Mouse (Mus musculus) CH12.LX (cell line): Measurements from ENCODE around the gene Nmral1. TPM values are rescaled to one million over a fixed set of nuclear protein-coding genes. Genes with fewer than 3 reads are reported as not detected.
"Not testable (repeated sequence)": the region's sequence is repeated elsewhere in the genome, so short reads cannot be mapped to it uniquely, and the experiment has no call there.

Experiments used
- DNase-seq: peaks from one replicate; pipeline ENCODE4 v3.0.0-alpha.2; 2013; ENCODE audit errors: extremely low read depth
- H3K27ac ChIP-seq: 2 replicates; pipeline ENCODE4 v1.5.1; 2012; ENCODE audit warnings: low read depth, mild to moderate bottlenecking, control low read depth, moderate library complexity; ENCODE audit not compliant: insufficient read depth
- H3K27me3 ChIP-seq: replicated peaks from 2 replicates; pipeline ENCODE3; 2012; ENCODE audit warnings: inconsistent platforms
- H3K36me3 ChIP-seq, 2 experiments: replicated peaks in 1 of 2; 2 replicates each; pipeline versions ENCODE3 to v1.6.1; 2012; ENCODE audit warnings: inconsistent platforms in 1 of 2, low read length in 1 of 2, mild to moderate bottlenecking in 1 of 2, mixed read lengths in 1 of 2, moderate library complexity in 1 of 2; ENCODE audit not compliant: control insufficient read depth in 1 of 2, insufficient read depth in 1 of 2
- H3K4me1 ChIP-seq, 2 experiments: 2 replicates each; pipeline ENCODE4 v1.6.1; 2012; ENCODE audit warnings: inconsistent platforms in 1 of 2, moderate library complexity in 1 of 2; ENCODE audit not compliant: insufficient read depth in 2 of 2, control insufficient read depth in 1 of 2
- H3K4me2 ChIP-seq: 2 replicates; pipeline ENCODE4 v1.6.1; 2012; ENCODE audit warnings: low read depth, mild to moderate bottlenecking, control low read depth; ENCODE audit not compliant: poor library complexity, insufficient read depth, severe bottlenecking
- H3K4me3 ChIP-seq, 3 experiments: fragments of 150-350 bp in 1 of 3; sonication (generic) in 1 of 3; replicated peaks in 1 of 3; 2 replicates each; pipeline versions ENCODE3 to v1.5.1; 2011 to 2012; ENCODE audit warnings: low read depth in 2 of 3, low read length in 2 of 3, mild to moderate bottlenecking in 2 of 3, moderate library complexity in 2 of 3, control low read depth in 1 of 3, improper control_type of control experiment in 1 of 3, inconsistent platforms in 1 of 3, mixed read lengths in 1 of 3; ENCODE audit not compliant: poor library complexity in 1 of 3
- H3K79me2 ChIP-seq: replicated peaks from 2 replicates; pipeline ENCODE4 v1.6.1; 2012; ENCODE audit warnings: mild to moderate bottlenecking, moderate library complexity; ENCODE audit not compliant: control insufficient read depth, poor library complexity, insufficient read depth, severe bottlenecking; ENCODE audit errors: extremely low read depth
- H3K9ac ChIP-seq: 2 replicates; pipeline ENCODE4 v1.6.1; 2012; ENCODE audit warnings: low read depth, mild to moderate bottlenecking, control low read depth, moderate library complexity; ENCODE audit not compliant: insufficient read depth
- H3K9me3 ChIP-seq: replicated peaks from 2 replicates; pipeline ENCODE3; 2012; ENCODE audit warnings: low read length, inconsistent platforms, mixed read lengths
- BHLHE40 ChIP-seq: IDR thresholded peaks from 2 replicates; pipeline ENCODE4 v1.6.1; 2011; ENCODE audit warnings: mild to moderate bottlenecking, low read depth, low read length, improper control_type of control experiment
- CHD1 ChIP-seq: IDR thresholded peaks from 2 replicates; pipeline ENCODE4 v1.6.1; 2012; ENCODE audit warnings: low read depth, low read length, improper control_type of control experiment, inconsistent platforms
- CTCF ChIP-seq, 2 experiments: IDR thresholded peaks in 1 of 2; conservative IDR thresholded peaks in 1 of 2; 2 replicates each; pipeline ENCODE4 v1.5.1; 2011 to 2012; ENCODE audit warnings: low read depth in 2 of 2, low read length in 2 of 2, improper control_type of control experiment in 1 of 2, inconsistent platforms in 1 of 2, mild to moderate bottlenecking in 1 of 2, moderate library complexity in 1 of 2
- GABPA ChIP-seq: IDR thresholded peaks from 2 replicates; pipeline ENCODE4 v1.6.1; 2012; ENCODE audit warnings: low read depth, low read length, improper control_type of control experiment, inconsistent platforms; ENCODE audit not compliant: insufficient replicate concordance
- HCFC1 ChIP-seq: IDR thresholded peaks from 2 replicates; pipeline ENCODE4 v1.6.1; 2012; ENCODE audit warnings: low read depth, mild to moderate bottlenecking, inconsistent platforms, low read length, improper control_type of control experiment
- IRF4 ChIP-seq: IDR thresholded peaks from 2 replicates; pipeline ENCODE4 v1.6.1; 2014; ENCODE audit warnings: low read depth, mild to moderate bottlenecking, inconsistent platforms, low read length, improper control_type of control experiment
- JUND ChIP-seq: conservative IDR thresholded peaks from 2 replicates; pipeline ENCODE4 v1.6.1; 2011; ENCODE audit warnings: low read depth, low read length, improper control_type of control experiment
- PAX5 ChIP-seq: IDR thresholded peaks from 2 replicates; pipeline ENCODE4 v1.6.1; 2012; ENCODE audit warnings: low read length, inconsistent platforms, mixed read lengths
- RAD21 ChIP-seq: IDR thresholded peaks from 2 replicates; pipeline ENCODE4 v1.6.1; 2011; ENCODE audit warnings: low read depth, mild to moderate bottlenecking, low read length, improper control_type of control experiment, moderate library complexity
- RCOR1 ChIP-seq: conservative IDR thresholded peaks from 2 replicates; pipeline ENCODE4 v1.6.1; 2012; ENCODE audit warnings: low read depth, mild to moderate bottlenecking, inconsistent platforms, low read length, improper control_type of control experiment
- SMC3 ChIP-seq: IDR thresholded peaks from 2 replicates; pipeline ENCODE4 v1.6.1; 2011; ENCODE audit warnings: low read depth, low read length, improper control_type of control experiment
- TCF12 ChIP-seq: IDR thresholded peaks from 2 replicates; pipeline ENCODE4 v1.6.1; 2014; ENCODE audit warnings: low read depth, mild to moderate bottlenecking, inconsistent platforms, low read length, improper control_type of control experiment
- UBTF ChIP-seq: IDR thresholded peaks from 2 replicates; pipeline ENCODE4 v1.6.1; 2012; ENCODE audit warnings: low read depth, mild to moderate bottlenecking, inconsistent platforms, low read length, improper control_type of control experiment, moderate library complexity
- ZMIZ1 ChIP-seq: IDR thresholded peaks from 2 replicates; pipeline ENCODE4 v1.6.1; 2012; ENCODE audit warnings: low read depth, mild to moderate bottlenecking, inconsistent platforms, low read length, improper control_type of control experiment
- dilution Hi-C: fragments of 300-500 bp; cut with MboI; formaldehyde crosslinking; loops from 2 replicates; pipeline ENCODE4 v1.14.3; 2020; ENCODE audit warnings: low sequenced_read_pairs; ENCODE audit not compliant: extremely low pct_unique_long_range_greater_than_20kb, extremely low pct_ligation_motif_present
- in situ Hi-C: fragments of 300-500 bp; cut with MboI; formaldehyde crosslinking; loops from 3 replicates; pipeline ENCODE4 v1.14.3; 2019; ENCODE audit warnings: low sequenced_read_pairs, low pct_ligation_motif_present, low pct_unique_long_range_greater_than_20kb, mixed read lengths
- polyA plus RNA-seq: library from polyadenylated mRNA; unstranded; fragments of >175 nt; gene quantifications from 2 replicates; pipeline ENCODE4 v1.2.1, GENCODE M21; 2012; ENCODE audit warnings: low read depth; ENCODE audit not compliant: insufficient read length
- total RNA-seq, 2 experiments: library from RNA; depleted of rRNA; stranded (reverse); fragments of 300-350 nt in 1 of 2; fragments of >200 nt in 1 of 2; gene quantifications; 2 replicates each; pipeline ENCODE4 v1.2.3; 2012 to 2014

Gene Nmral1
- total and polyA plus RNA-seq, 3 experiments, result 2.4 to 20.0 (median 3.2) TPM

GRCm38 (mm10) chr16:4702646-4703045 lies 16.5 kb downstream of the Nmral1 start:
- Histone ChIP-seq H3K4me1 (peaks cover 3 to 6% of the 10 kb centered on the region in 2 experiments; a peak in 2 of 4 replicates), H3K4me2 (no peak overlapping the region), H3K27ac (peak overlapping the region; percentile 31; the same call in 1 of the 2 replicates), H3K9ac (no peak overlapping the region), H3K79me2 (no peaks in the 10 kb centered on the region)
- in situ Hi-C loops (no loop called here), dilution Hi-C loops (no loop called here)
- TF ChIP-seq CHD1, result peak; percentile 100
- TF ChIP-seq RAD21, result no peak
- TF ChIP-seq RCOR1, result no peak
- TF ChIP-seq CTCF (conservative IDR thresholded peaks at IDR 0.05 in 1 of 2, IDR thresholded peaks at IDR 0.05 in 1 of 2; ENCODE audit: low read depth in 2 of 2, low read length in 2 of 2), result no peak
- TF ChIP-seq BHLHE40, result peak; percentile 74; the same call in 1 of the 2 replicates
- no peak for TF ChIP-seq UBTF
- no peak for TF ChIP-seq GABPA
- TF ChIP-seq IRF4, result peak; percentile 38; the same call in 1 of the 2 replicates
- peak; percentile 45; the same call in 1 of the 2 replicates for TF ChIP-seq TCF12
- TF ChIP-seq, all 38 proteins: peak for 4
- no peak overlapping the region for H3K4me3 ChIP-seq
- no peaks in the 10 kb centered on the region for H3K9me3 ChIP-seq
- no peak for DNase-seq
- no peaks in the 10 kb centered on the region for H3K27me3 ChIP-seq
- H3K36me3 ChIP-seq, result peaks cover 84 to 97% of the 10 kb centered on the region in 2 experiments

- in situ Hi-C loops (no loop called here), dilution Hi-C loops (no loop called here)
- Histone ChIP-seq H3K4me3 (no peak overlapping the region), H3K27ac (no peak overlapping the region), H3K9ac (no peak overlapping the region), H3K9me3 (no peaks in the 10 kb centered on the region), H3K79me2 (no peaks in the 10 kb centered on the region), H3K4me1 (peaks cover 3 to 6% of the 10 kb centered on the region in 2 experiments; a peak in 2 of 4 replicates), H3K36me3 (peaks cover 83 to 95% of the 10 kb centered on the region in 2 experiments), H3K4me2 (no peak overlapping the region), H3K27me3 (no peaks in the 10 kb centered on the region)
- no peak for TF ChIP-seq RCOR1
- no peak for TF ChIP-seq GABPA
- TF ChIP-seq JUND, result no peak
- no peak for TF ChIP-seq CTCF (conservative IDR thresholded peaks at IDR 0.05 in 1 of 2, IDR thresholded peaks at IDR 0.05 in 1 of 2; ENCODE audit: low read depth in 2 of 2, low read length in 2 of 2)
- no peak for TF ChIP-seq PAX5
- TF ChIP-seq HCFC1, result no peak
- no peak for TF ChIP-seq ZMIZ1
- no peak for DNase-seq
Observed at GRCm38 (mm10) chr16:4701211-4701610, 17.9 kb downstream of the Nmral1 start.

- not testable (repeated sequence) for H3K4me2 ChIP-seq
Observed at GRCm38 (mm10) chr16:4689371-4689770, 29.8 kb downstream of the Nmral1 start.

More at GRCm38 (mm10) chr16:4689371-4689770, 29.8 kb downstream of the Nmral1 start:
- peaks cover 46 to 75% of the 10 kb centered on the region in 2 experiments for H3K36me3 ChIP-seq
- dilution Hi-C loops, DNase-seq, H3K9ac ChIP-seq, H3K9me3 ChIP-seq, H3K27ac ChIP-seq, H3K27me3 ChIP-seq, H3K4me3 ChIP-seq: not testable (repeated sequence)
- TF ChIP-seq CTCF (conservative IDR thresholded peaks at IDR 0.05 in 1 of 2, IDR thresholded peaks at IDR 0.05 in 1 of 2; ENCODE audit: low read depth in 2 of 2, low read length in 2 of 2) (peak in 1 of 2 experiments; percentile 27; a peak in 2 of 4 replicates), RAD21 (peak; percentile 3; the same call in 1 of the 2 replicates), SMC3 (peak; percentile 28; the same call in 1 of the 2 replicates)
- in situ Hi-C loops, result loop anchor here (5.0 kb wide), 1 partner anchor 88 kb away; no protein-coding TSS in a partner anchor
- peaks cover 22% of the 10 kb centered on the region for H3K79me2 ChIP-seq
- peaks cover 6 to 23% of the 10 kb centered on the region in 2 experiments for H3K4me1 ChIP-seq
